Mouse (Mus musculus): ENCODE results near the gene St6galnac3.

DNA sequence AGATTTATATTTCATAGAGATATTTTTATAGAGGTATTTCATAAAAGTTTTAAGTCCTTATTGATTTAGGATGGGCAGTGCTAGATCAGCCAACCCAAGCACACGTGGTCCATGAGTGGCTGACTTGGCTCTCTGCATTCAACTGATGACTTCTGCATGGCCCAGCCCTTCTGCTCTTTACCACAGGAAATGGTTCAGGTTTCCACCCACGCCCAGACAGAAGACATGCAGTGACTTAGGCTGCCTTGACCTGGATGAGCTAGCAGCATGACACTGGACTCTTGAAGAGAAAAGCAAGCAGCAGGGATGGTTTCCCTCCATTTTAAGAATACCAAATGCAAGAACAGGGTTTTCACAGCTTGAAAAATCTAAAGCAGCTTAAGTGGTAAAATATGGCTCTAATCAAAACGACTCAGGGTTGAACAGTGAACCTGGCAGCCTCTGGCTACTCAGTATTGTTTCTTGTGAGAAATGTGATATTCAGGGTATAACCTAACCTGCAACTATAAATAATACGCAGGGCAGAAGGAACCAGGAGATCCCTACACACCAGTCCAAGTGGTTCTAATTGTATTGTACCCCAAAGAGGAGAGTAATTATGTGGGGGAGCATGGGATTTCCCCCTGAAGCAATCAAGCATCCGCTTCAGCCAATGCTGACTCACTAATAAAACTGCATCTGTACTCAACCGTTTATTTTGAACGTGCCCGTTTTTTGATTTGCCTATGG, 448.7 kb downstream of the St6galnac3 start:
- TF ChIP-seq POLR2A (IDR thresholded peaks at IDR 0.05; ENCODE audit: extremely low read depth, insufficient read depth, low read length) = no peak
- TF ChIP-seq CTCF (IDR thresholded peaks at IDR 0.05; ENCODE audit: extremely low read depth, insufficient read depth, low read length) = no peak
